Mouse (Mus musculus) intestine, embryonic 15.5 days (tissue): ENCODE measurements at regions not wholly inside any gene's neighbourhood (a gene's known extent, or its start where the extent isn't known, plus 50 kb on each side); places are given as distances from the start of the nearest gene placed in this dataset.
A peak's percentile ranks its signal among the peaks of the same experiment; 100 is the strongest.
"Not testable (repeated sequence)": the region's sequence is repeated elsewhere in the genome, so short reads cannot be mapped to it uniquely, and the experiment has no call there.

ENCODE experiments used
- ATAC-seq: fragments of 200-750 bp; cut with Nextera tagmentation; 2 replicates; pipeline ENCODE4 v1.8.0; 2017; ENCODE audit warnings: moderate TSS enrichment, moderate library complexity
- H3K27ac ChIP-seq: fragments of 300-500 bp; sonication (generic); 2 replicates; pipeline ENCODE4 v1.5.1; 2015; ENCODE audit warnings: mild to moderate bottlenecking, inconsistent platforms
- H3K27me3 ChIP-seq: fragments of 300-500 bp; sonication (generic); replicated peaks from 2 replicates; pipeline ENCODE4 v1.6.1; 2015; ENCODE audit warnings: inconsistent platforms
- H3K36me3 ChIP-seq: fragments of 300-500 bp; sonication (generic); 2 replicates; pipeline ENCODE4 v1.6.1; 2015; ENCODE audit warnings: inconsistent platforms
- H3K4me1 ChIP-seq: fragments of 300-500 bp; sonication (generic); replicated peaks from 2 replicates; pipeline ENCODE4 v1.6.1; 2015; ENCODE audit warnings: inconsistent platforms
- H3K4me2 ChIP-seq: fragments of 300-500 bp; sonication (generic); replicated peaks from 2 replicates; pipeline ENCODE4 v1.6.1; 2015; ENCODE audit warnings: mild to moderate bottlenecking, inconsistent platforms
- H3K4me3 ChIP-seq: fragments of 300-500 bp; sonication (generic); replicated peaks from 2 replicates; pipeline ENCODE4 v1.5.1; 2015; ENCODE audit warnings: inconsistent platforms
- H3K9ac ChIP-seq: fragments of 300-500 bp; sonication (generic); 2 replicates; pipeline ENCODE4 v1.6.1; 2015; ENCODE audit warnings: inconsistent platforms
- H3K9me3 ChIP-seq: fragments of 300-500 bp; sonication (generic); 2 replicates; pipeline ENCODE4 v1.6.1; 2016; ENCODE audit warnings: inconsistent platforms
- WGBS: fragments of 180-500 bp; shearing (Covaris S2); methylation state at CpG from one replicate; pipeline ENCODE4 v1.1.7; 2015; 5-methylcytosine and 5-hydroxymethylcytosine counted together

- Histone ChIP-seq H3K9me3 (no peaks in the 10 kb centered on the region), H3K36me3 (no peaks in the 10 kb centered on the region), H3K27ac (no peak overlapping the region), H3K4me3 (no peak overlapping the region), H3K4me1 (no peaks in the 10 kb centered on the region), H3K9ac (no peak overlapping the region), H3K27me3 (no peaks in the 10 kb centered on the region), H3K4me2 (no peak overlapping the region)
- no peak for ATAC-seq
- WGBS = 82% methylated on average over 2 of the region's 2 CpGs
These were observed 118.5 kb downstream of the Pcdh18 start for GRCm38 (mm10) chr3:49638601-49639000.

- no peaks in the 10 kb centered on the region; the same call in 1 of the 2 replicates for H3K4me1 ChIP-seq
- no peak overlapping the region for H3K9ac ChIP-seq
- no peaks in the 10 kb centered on the region for H3K27me3 ChIP-seq
- H3K36me3 ChIP-seq = no peaks in the 10 kb centered on the region
- no peak overlapping the region for H3K27ac ChIP-seq
- WGBS = 27% methylated on average over 2 of the region's 2 CpGs
- H3K9me3 ChIP-seq = no peaks in the 10 kb centered on the region
- H3K4me3 ChIP-seq = no peak overlapping the region
- no peak overlapping the region for H3K4me2 ChIP-seq
- no peak for ATAC-seq
These were observed 120.4 kb downstream of the Pcdh18 start for GRCm38 (mm10) chr3:49636676-49637075.

GRCm38 (mm10) chr3:49592706-49593451 is 164.2 kb downstream of the Pcdh18 start:
- no peaks in the 10 kb centered on the region for H3K9me3 ChIP-seq
- H3K9ac ChIP-seq = no peak overlapping the region
- H3K4me3 ChIP-seq = no peak overlapping the region
- H3K36me3 ChIP-seq = no peaks in the 10 kb centered on the region
- no peaks in the 10 kb centered on the region for H3K4me1 ChIP-seq
- no peak overlapping the region for H3K27ac ChIP-seq
- 0 out of 2 replicates have a peak, but pooled peaks have one; percentile 49 for ATAC-seq
- WGBS = 39% methylated on average over 9 of the region's 9 CpGs
- H3K4me2 ChIP-seq = no peak overlapping the region
- no peaks in the 10 kb centered on the region for H3K27me3 ChIP-seq

GRCm38 (mm10) chr3:49590234-49590633 is 166.9 kb downstream of the Pcdh18 start:
- WGBS = 83% methylated on average over 2 of the region's 2 CpGs
- no peak overlapping the region for H3K4me3 ChIP-seq
- no peak for ATAC-seq
- H3K27me3 ChIP-seq = no peaks in the 10 kb centered on the region
- no peaks in the 10 kb centered on the region for H3K4me1 ChIP-seq
- no peak overlapping the region for H3K27ac ChIP-seq
- H3K36me3 ChIP-seq = no peaks in the 10 kb centered on the region
- H3K4me2 ChIP-seq = no peak overlapping the region
- H3K9ac ChIP-seq = no peak overlapping the region
- no peaks in the 10 kb centered on the region for H3K9me3 ChIP-seq

GRCm38 (mm10) chr3:49586531-49587168 is 170.5 kb downstream of the Pcdh18 start:
- WGBS = 72% methylated on average over 6 of the region's 6 CpGs
- Histone ChIP-seq H3K27ac (no peak overlapping the region), H3K9me3 (no peaks in the 10 kb centered on the region), H3K27me3 (no peaks in the 10 kb centered on the region), H3K36me3 (no peaks in the 10 kb centered on the region), H3K4me2 (no peak overlapping the region), H3K4me1 (no peaks in the 10 kb centered on the region), H3K4me3 (no peak overlapping the region), H3K9ac (no peak overlapping the region)
- no peak for ATAC-seq

- H3K9me3 ChIP-seq, H3K4me2 ChIP-seq, H3K27me3 ChIP-seq, ATAC-seq, H3K9ac ChIP-seq, H3K4me1 ChIP-seq, H3K4me3 ChIP-seq, H3K36me3 ChIP-seq, H3K27ac ChIP-seq: not testable (repeated sequence)
These were observed 171.2 kb downstream of the Pcdh18 start for GRCm38 (mm10) chr3:49585962-49586361.

- Histone ChIP-seq H3K4me3 (no peak overlapping the region), H3K27me3 (no peaks in the 10 kb centered on the region), H3K4me1 (no peaks in the 10 kb centered on the region), H3K27ac (no peak overlapping the region), H3K36me3 (no peaks in the 10 kb centered on the region), H3K4me2 (no peak overlapping the region), H3K9ac (no peak overlapping the region), H3K9me3 (no peaks in the 10 kb centered on the region)
- 88% methylated on average over 8 of the region's 8 CpGs for WGBS
- no peak for ATAC-seq
These were observed 190.1 kb downstream of the Pcdh18 start for GRCm38 (mm10) chr3:49566769-49567729.

- H3K9ac ChIP-seq = no peak overlapping the region
- H3K4me1 ChIP-seq = no peaks in the 10 kb centered on the region
- H3K4me2 ChIP-seq = no peak overlapping the region
- H3K9me3 ChIP-seq = no peaks in the 10 kb centered on the region
- no peaks in the 10 kb centered on the region for H3K36me3 ChIP-seq
- no peaks in the 10 kb centered on the region for H3K27me3 ChIP-seq
- no peak for ATAC-seq
- no peak overlapping the region for H3K27ac ChIP-seq
- no peak overlapping the region for H3K4me3 ChIP-seq
These were observed 229.5 kb downstream of the Pcdh18 start for GRCm38 (mm10) chr3:49527642-49528041.

- Histone ChIP-seq H3K4me2 (no peak overlapping the region), H3K36me3 (no peaks in the 10 kb centered on the region), H3K4me3 (no peak overlapping the region), H3K27me3 (no peaks in the 10 kb centered on the region), H3K9me3 (no peaks in the 10 kb centered on the region), H3K27ac (no peak overlapping the region), H3K9ac (no peak overlapping the region), H3K4me1 (no peaks in the 10 kb centered on the region)
- 77% methylated on average over 2 of the region's 2 CpGs for WGBS
- ATAC-seq = no peak
These were observed 237.0 kb downstream of the Pcdh18 start for GRCm38 (mm10) chr3:49520088-49520487.

GRCm38 (mm10) chr3:49504581-49504980 is 252.5 kb downstream of the Pcdh18 start:
- no peak overlapping the region for H3K9ac ChIP-seq
- no peaks in the 10 kb centered on the region for H3K9me3 ChIP-seq
- no peak overlapping the region for H3K27ac ChIP-seq
- H3K36me3 ChIP-seq = no peaks in the 10 kb centered on the region
- ATAC-seq = no peak
- H3K4me1 ChIP-seq = no peaks in the 10 kb centered on the region
- no peak overlapping the region for H3K4me2 ChIP-seq
- no peaks in the 10 kb centered on the region for H3K27me3 ChIP-seq
- no peak overlapping the region for H3K4me3 ChIP-seq
- 55% methylated on average over 6 of the region's 6 CpGs for WGBS

- no peak overlapping the region for H3K4me3 ChIP-seq
- no peaks in the 10 kb centered on the region for H3K36me3 ChIP-seq
- H3K9me3 ChIP-seq = no peaks in the 10 kb centered on the region
- no peak overlapping the region for H3K4me2 ChIP-seq
- WGBS = 81% methylated on average over 4 of the region's 4 CpGs
- H3K27me3 ChIP-seq = no peaks in the 10 kb centered on the region
- ATAC-seq = no peak
- H3K4me1 ChIP-seq = no peaks in the 10 kb centered on the region
- no peak overlapping the region for H3K9ac ChIP-seq
- no peak overlapping the region for H3K27ac ChIP-seq
These were observed 254.8 kb downstream of the Pcdh18 start for GRCm38 (mm10) chr3:49502351-49502750.

- H3K9me3 ChIP-seq = no peaks in the 10 kb centered on the region
- H3K9ac ChIP-seq = no peak overlapping the region
- WGBS = 54% methylated on average over 8 of the region's 8 CpGs
- no peaks in the 10 kb centered on the region for H3K4me1 ChIP-seq
- H3K36me3 ChIP-seq = no peaks in the 10 kb centered on the region
- no peaks in the 10 kb centered on the region for H3K27me3 ChIP-seq
- no peak overlapping the region for H3K27ac ChIP-seq
- no peak overlapping the region for H3K4me2 ChIP-seq
- no peak overlapping the region for H3K4me3 ChIP-seq
- peak; percentile 36; the same call in 1 of the 2 replicates for ATAC-seq
These were observed 272.0 kb downstream of the Pcdh18 start for GRCm38 (mm10) chr3:49485105-49485504.
